Mouse (Mus musculus): Measurements from ENCODE around the gene Mrps36. TPM values are rescaled to one million over a fixed set of nuclear protein-coding genes. Genes with fewer than 3 reads are reported as not detected.

Mrps36 gene
- polyA plus RNA-seq, 1 experiment, result 64.2 TPM

GRCm38 (mm10) chr13:100724051-100724754, 20.3 kb downstream of the Mrps36 start:
- Histone ChIP-seq H3K4me1 (ENCODE audit: control insufficient read depth, insufficient read depth, low read length) (peaks cover 9% of the 10 kb centered on the region), H3K27ac (ENCODE audit: insufficient read depth, low read length) (no peak overlapping the region), H3K4me3 (ENCODE audit: insufficient read depth, low read length) (no peak overlapping the region)
- no peak for TF ChIP-seq CTCF (IDR thresholded peaks at IDR 0.05; ENCODE audit: borderline replicate concordance, insufficient read depth, low read length)
- TF ChIP-seq POLR2A (IDR thresholded peaks at IDR 0.05; ENCODE audit: low read depth, low read length), result no peak

- no peaks in the 10 kb centered on the region; the same call in 1 of the 2 replicates for H3K4me1 ChIP-seq (ENCODE audit: control insufficient read depth, insufficient read depth, low read length)
- TF ChIP-seq CTCF (IDR thresholded peaks at IDR 0.05; ENCODE audit: borderline replicate concordance, insufficient read depth, low read length) (no peak), POLR2A (IDR thresholded peaks at IDR 0.05; ENCODE audit: low read depth, low read length) (no peak)
- no peak overlapping the region for H3K27ac ChIP-seq (ENCODE audit: insufficient read depth, low read length)
- H3K4me3 ChIP-seq (ENCODE audit: insufficient read depth, low read length), result no peak overlapping the region
These were observed 22.8 kb downstream of the Mrps36 start for GRCm38 (mm10) chr13:100721656-100722055.

GRCm38 (mm10) chr13:100715467-100715866, 29.0 kb downstream of the Mrps36 start:
- no peak overlapping the region for H3K4me3 ChIP-seq (ENCODE audit: insufficient read depth, low read length)
- H3K27ac ChIP-seq (ENCODE audit: insufficient read depth, low read length), result no peak overlapping the region
- no peak for TF ChIP-seq POLR2A (IDR thresholded peaks at IDR 0.05; ENCODE audit: low read depth, low read length)
- no peak for TF ChIP-seq CTCF (IDR thresholded peaks at IDR 0.05; ENCODE audit: borderline replicate concordance, insufficient read depth, low read length)

GRCm38 (mm10) chr13:100706206-100706605, 38.3 kb downstream of the Mrps36 start:
- Histone ChIP-seq H3K27ac (ENCODE audit: insufficient read depth, low read length) (no peak overlapping the region), H3K4me3 (ENCODE audit: insufficient read depth, low read length) (no peak overlapping the region), H3K4me1 (ENCODE audit: control insufficient read depth, insufficient read depth, low read length) (no peaks in the 10 kb centered on the region)
- TF ChIP-seq CTCF (IDR thresholded peaks at IDR 0.05; ENCODE audit: borderline replicate concordance, insufficient read depth, low read length), result no peak
- no peak for TF ChIP-seq POLR2A (IDR thresholded peaks at IDR 0.05; ENCODE audit: low read depth, low read length)

More at GRCm38 (mm10) chr13:100715467-100715866, 29.0 kb downstream of the Mrps36 start:
- no peaks in the 10 kb centered on the region for H3K4me1 ChIP-seq (ENCODE audit: control insufficient read depth, insufficient read depth, low read length)

- H3K27ac ChIP-seq (ENCODE audit: insufficient read depth, low read length), result no peak overlapping the region
- no peaks in the 10 kb centered on the region for H3K4me1 ChIP-seq (ENCODE audit: control insufficient read depth, insufficient read depth, low read length)
- no peak overlapping the region for H3K4me3 ChIP-seq (ENCODE audit: insufficient read depth, low read length)
- TF ChIP-seq POLR2A (IDR thresholded peaks at IDR 0.05; ENCODE audit: low read depth, low read length), result no peak
- TF ChIP-seq CTCF (IDR thresholded peaks at IDR 0.05; ENCODE audit: borderline replicate concordance, insufficient read depth, low read length), result no peak
These were observed 41.0 kb downstream of the Mrps36 start for GRCm38 (mm10) chr13:100703468-100703867.

- TF ChIP-seq POLR2A (IDR thresholded peaks at IDR 0.05; ENCODE audit: low read depth, low read length) (no peak), CTCF (IDR thresholded peaks at IDR 0.05; ENCODE audit: borderline replicate concordance, insufficient read depth, low read length) (no peak)
- Histone ChIP-seq H3K27ac (ENCODE audit: insufficient read depth, low read length) (no peak overlapping the region), H3K4me1 (ENCODE audit: control insufficient read depth, insufficient read depth, low read length) (no peaks in the 10 kb centered on the region), H3K4me3 (ENCODE audit: insufficient read depth, low read length) (no peak overlapping the region)
These were observed 45.6 kb downstream of the Mrps36 start for GRCm38 (mm10) chr13:100698866-100699265.

- no peak for TF ChIP-seq CTCF (IDR thresholded peaks at IDR 0.05; ENCODE audit: borderline replicate concordance, insufficient read depth, low read length)
- no peak for TF ChIP-seq POLR2A (IDR thresholded peaks at IDR 0.05; ENCODE audit: low read depth, low read length)
- no peak overlapping the region for H3K27ac ChIP-seq (ENCODE audit: insufficient read depth, low read length)
- no peak overlapping the region for H3K4me3 ChIP-seq (ENCODE audit: insufficient read depth, low read length)
- no peaks in the 10 kb centered on the region for H3K4me1 ChIP-seq (ENCODE audit: control insufficient read depth, insufficient read depth, low read length)
These were observed 46.9 kb downstream of the Mrps36 start for GRCm38 (mm10) chr13:100697541-100697940.

GRCm38 (mm10) chr13:100687513-100687912, 56.9 kb downstream of the Mrps36 start:
- Histone ChIP-seq H3K27ac (ENCODE audit: insufficient read depth, low read length) (no peak overlapping the region), H3K4me1 (ENCODE audit: control insufficient read depth, insufficient read depth, low read length) (no peaks in the 10 kb centered on the region), H3K4me3 (ENCODE audit: insufficient read depth, low read length) (no peak overlapping the region)
- TF ChIP-seq CTCF (IDR thresholded peaks at IDR 0.05; ENCODE audit: borderline replicate concordance, insufficient read depth, low read length) (no peak), POLR2A (IDR thresholded peaks at IDR 0.05; ENCODE audit: low read depth, low read length) (no peak)

Other genes starting within 250 kb of the Mrps36 start
- gene Ocln, start 191.9 kb downstream of the Mrps36 start, polyA plus RNA-seq (2011; ENCODE audit: insufficient read length, low read depth, missing spikeins), result not detected in 2 replicates
- 0.17 TPM in 1 of 2 replicates, not detected in the other for gene Marveld2, start 127.7 kb downstream of the Mrps36 start, polyA plus RNA-seq (2011; ENCODE audit: insufficient read length, low read depth, missing spikeins)
- gene Ak6, start 93.7 kb downstream of the Mrps36 start, polyA plus RNA-seq (2011; ENCODE audit: insufficient read length, low read depth, missing spikeins), result 209 and 222 TPM in 2 replicates
- 21.9 and 22.0 TPM in 2 replicates for gene Rad17, start 93.6 kb downstream of the Mrps36 start, polyA plus RNA-seq (2011; ENCODE audit: insufficient read length, low read depth, missing spikeins)
- 3.9 and 6.2 TPM in 2 replicates for gene Taf9, start 93.1 kb downstream of the Mrps36 start, polyA plus RNA-seq (2011; ENCODE audit: insufficient read length, low read depth, missing spikeins)
- gene Ccdc125, start 74.9 kb downstream of the Mrps36 start, polyA plus RNA-seq (2011; ENCODE audit: insufficient read length, low read depth, missing spikeins), result 1.4 and 2.3 TPM in 2 replicates
- gene Cdk7, start 13.7 kb downstream of the Mrps36 start, polyA plus RNA-seq (2011; ENCODE audit: insufficient read length, low read depth, missing spikeins), result 81.4 and 82.4 TPM in 2 replicates
- 17.4 and 20.9 TPM in 2 replicates for gene Cenph, start 31.2 kb upstream of the Mrps36 start, polyA plus RNA-seq (2011; ENCODE audit: insufficient read length, low read depth, missing spikeins)
- gene Ccnb1, start 41.9 kb upstream of the Mrps36 start, polyA plus RNA-seq (2011; ENCODE audit: insufficient read length, low read depth, missing spikeins), result 84.2 and 103 TPM in 2 replicates
- 54.5 and 58.8 TPM in 2 replicates for gene Slc30a5, start 88.8 kb upstream of the Mrps36 start, polyA plus RNA-seq (2011; ENCODE audit: insufficient read length, low read depth, missing spikeins)